Mouse (Mus musculus) urinary bladder, adult 2 months (tissue): ENCODE measurements around the gene Rbm38. TPM values are rescaled to one million over a fixed set of nuclear protein-coding genes. Genes with fewer than 3 reads are reported as not detected.

ENCODE experiments used
- DNase-seq: peaks from one replicate; pipeline ENCODE4 v3.0.0; 2022; ENCODE audit warnings: low spot score
- polyA plus RNA-seq: library from polyadenylated mRNA; depleted of rRNA; stranded (reverse); fragments of >200 nt; gene quantifications from 2 replicates; pipeline ENCODE4 v1.2.3, GENCODE M21; 2012; rRNA removed

The Rbm38 gene
- 72.9 and 109 TPM in 2 replicates for polyA plus RNA-seq

- no peak for DNase-seq
Measured at GRCm38 (mm10) chr2:173020430-173020829, at the start of gene Rbm38. Gene Rbm38 (plus strand): TSS chr2:173020498.

GRCm38 (mm10) chr2:172971865-172972264, 48.4 kb upstream of the Rbm38 start:
- DNase-seq = no peak

- DNase-seq = no peak
Measured at GRCm38 (mm10) chr2:172973806-172974565, 46.3 kb upstream of the Rbm38 start.

DNA sequence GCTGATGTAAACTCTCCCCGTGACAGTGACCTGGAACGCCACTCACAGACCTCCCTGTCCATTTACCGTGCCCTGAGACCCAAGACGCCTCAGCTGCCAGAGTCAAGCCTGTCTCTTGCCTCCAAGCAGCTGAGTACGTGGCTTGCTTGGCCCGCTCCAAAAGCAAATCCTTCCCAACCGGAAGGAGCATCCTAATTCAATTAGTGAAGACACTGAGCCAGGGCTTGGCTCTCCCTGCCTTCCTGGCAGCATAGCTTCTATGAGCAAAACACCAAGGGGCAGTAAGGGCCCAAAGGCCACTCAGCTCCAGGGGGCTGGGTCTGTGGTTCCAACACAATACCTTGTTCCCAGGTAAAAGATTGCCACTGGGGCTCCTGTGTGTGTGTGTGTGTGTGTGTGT, 45.6 kb upstream of the Rbm38 start:
- no peak for DNase-seq

- DNase-seq = no peak
Measured at GRCm38 (mm10) chr2:172975159-172975558, 45.1 kb upstream of the Rbm38 start.

GRCm38 (mm10) chr2:172976661-172977238, 43.5 kb upstream of the Rbm38 start:
- no peak for DNase-seq

GRCm38 (mm10) chr2:172977409-172978130, 42.7 kb upstream of the Rbm38 start, which contains the start of gene Spo11:
Gene Spo11 (plus strand): TSS chr2:172977700.
- DNase-seq = no peak

GRCm38 (mm10) chr2:172978131-172978633, 42.1 kb upstream of the Rbm38 start:
- DNase-seq = no peak

DNA sequence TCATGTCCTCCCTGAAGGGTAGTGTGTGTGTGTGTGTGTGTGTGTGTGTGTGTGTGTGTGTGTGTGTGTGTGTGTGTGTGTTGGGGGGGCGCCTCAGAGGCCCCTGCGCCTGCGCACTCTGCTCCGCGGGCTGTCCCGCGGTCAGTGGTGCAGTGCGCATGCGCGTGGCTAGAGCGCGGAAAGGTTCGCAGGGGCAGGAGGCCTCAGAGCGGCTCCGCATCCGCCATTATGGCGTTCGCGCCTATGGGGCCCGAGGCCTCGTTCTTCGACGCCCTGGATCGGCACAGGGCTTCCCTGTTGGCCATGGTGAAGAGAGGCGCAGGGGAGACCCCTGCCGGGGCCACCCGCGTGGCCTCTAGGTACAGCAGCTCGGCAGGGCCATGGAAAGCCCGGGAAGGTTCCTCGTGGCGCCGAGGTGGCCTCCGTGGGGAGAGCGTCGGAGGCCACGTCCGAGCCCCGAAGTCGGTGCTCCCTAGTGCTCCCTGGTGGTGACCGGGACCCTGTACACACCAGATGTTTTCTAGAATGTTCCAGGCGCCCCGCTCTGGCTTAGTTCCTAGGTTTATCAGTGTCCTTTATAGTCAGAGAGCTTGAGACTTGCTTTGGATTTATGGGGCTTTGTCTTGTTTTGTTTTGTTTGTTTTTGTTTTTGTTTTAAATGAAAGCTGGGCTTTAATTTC, 40.5 kb upstream of the Rbm38 start:
- DNase-seq = no peak

GRCm38 (mm10) chr2:172982776-172983561, 37.3 kb upstream of the Rbm38 start:
- DNase-seq = no peak

DNA sequence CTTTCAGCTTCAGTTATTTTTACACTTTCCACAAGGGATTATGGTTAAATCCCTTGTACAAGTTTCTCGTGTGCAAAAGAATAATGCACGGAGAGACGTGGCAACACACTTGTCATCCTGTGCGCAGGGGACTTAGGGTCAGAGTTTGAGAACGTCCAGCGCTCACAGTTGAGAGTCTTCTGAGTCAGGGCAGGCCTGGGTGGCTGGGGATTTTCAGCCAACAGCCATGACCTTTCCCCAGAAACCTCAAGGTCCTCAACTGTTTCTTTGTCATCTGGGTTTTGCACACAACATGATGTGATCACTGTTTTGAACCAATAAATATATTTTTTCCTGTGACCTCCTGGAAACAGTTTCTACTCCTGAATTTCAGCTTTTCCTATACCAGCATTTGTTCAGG, 30.1 kb upstream of the Rbm38 start:
- no peak for DNase-seq

- peak; percentile 57 for DNase-seq
Measured at GRCm38 (mm10) chr2:172996207-172996606, 24.1 kb upstream of the Rbm38 start.

DNA sequence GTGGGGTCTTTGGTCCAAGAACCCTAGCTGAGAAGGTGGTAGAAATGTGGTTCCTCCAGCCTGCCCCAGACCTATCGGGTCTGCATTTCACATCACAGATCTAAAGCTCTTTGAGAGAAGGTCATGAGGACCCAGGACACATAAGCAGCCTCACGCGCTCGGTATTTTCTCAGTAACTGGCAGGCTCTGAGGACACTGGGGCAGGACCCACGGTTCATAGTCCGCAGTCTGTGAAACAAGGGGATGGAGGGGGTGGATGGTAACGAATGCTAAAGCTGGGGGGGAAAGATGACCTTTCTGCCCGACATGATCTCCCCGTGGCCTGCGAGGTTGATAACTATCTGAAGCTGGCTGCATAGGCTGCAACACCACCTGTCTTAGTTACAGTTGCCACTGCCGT, 22.6 kb upstream of the Rbm38 start:
- no peak for DNase-seq

DNA sequence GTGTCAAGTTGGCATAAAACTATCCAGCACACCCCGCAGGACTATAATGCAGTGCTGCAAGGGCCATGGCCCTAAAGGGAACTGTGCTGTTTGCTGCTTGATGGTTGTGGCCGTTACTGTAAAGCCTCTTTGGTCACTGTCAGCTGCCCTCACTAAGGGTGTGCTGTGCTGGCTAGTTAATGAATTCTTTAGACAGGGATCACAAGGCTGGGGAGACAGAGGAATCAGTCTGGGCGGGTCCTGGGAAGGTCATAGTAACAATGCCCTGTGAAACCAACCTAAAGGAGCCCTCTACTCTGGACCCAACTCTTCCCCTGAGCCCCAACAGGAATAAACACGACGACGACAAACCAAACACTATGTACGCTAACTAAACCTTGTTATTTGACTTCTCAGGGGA, 21.8 kb upstream of the Rbm38 start:
- DNase-seq = no peak

DNA sequence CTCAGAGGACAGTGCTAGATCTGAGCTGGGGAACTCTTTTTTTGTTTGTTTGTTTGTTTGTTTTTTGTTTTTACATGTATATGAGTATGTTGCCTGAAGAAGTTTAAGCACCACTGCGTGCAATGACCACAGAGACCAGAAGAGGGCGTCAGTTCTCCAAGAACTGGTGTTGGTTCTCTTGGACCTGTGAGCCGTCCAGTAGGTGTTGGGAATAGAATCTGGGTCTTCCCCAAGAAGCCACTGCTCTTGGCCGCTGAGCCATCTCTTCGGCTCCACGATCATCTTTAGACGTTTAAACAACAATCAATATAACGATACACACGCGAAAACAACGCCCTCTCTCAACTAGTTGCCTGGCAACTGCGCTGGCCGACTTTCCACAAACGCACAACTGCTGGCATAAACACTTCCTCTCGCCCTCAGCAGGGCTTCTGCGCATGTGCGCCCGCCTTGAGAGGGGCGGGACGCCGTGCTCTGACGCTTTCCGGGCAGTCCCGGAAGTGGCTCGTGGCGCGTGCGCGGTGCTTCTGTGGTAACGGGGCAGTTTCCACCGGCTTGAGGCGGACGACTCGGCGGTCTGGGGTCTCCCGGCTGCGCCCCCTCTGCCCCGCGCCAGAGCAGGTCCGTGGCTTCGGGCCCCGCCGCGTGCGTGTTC, 20.5 kb upstream of the Rbm38 start, which contains the start of gene Rae1:
Gene Rae1 (plus strand): TSS at position 488 of the 655 bp plus-strand sequence.
- peak; percentile 99 for DNase-seq

DNA sequence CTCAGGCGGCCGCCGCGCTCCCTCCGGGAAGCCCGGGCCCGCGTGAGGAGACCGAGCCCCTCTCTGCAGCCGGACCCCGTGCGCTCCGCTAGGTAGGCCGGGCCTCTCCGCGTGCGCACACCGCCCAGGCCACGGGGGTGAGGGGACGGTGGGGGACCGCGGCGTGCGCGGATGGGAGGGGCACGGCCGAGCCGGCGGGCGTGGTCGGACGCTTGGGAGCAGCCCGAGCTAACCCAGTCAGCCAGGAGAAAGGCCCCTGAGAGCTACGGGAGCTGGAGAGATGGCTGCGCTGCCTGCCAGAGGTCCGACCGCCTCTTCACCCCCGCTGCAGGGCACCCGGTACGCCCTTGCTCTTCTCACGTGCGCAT, 20.0 kb upstream of the Rbm38 start:
- DNase-seq = no peak

- DNase-seq = no peak
Measured at GRCm38 (mm10) chr2:173000921-173001320, 19.4 kb upstream of the Rbm38 start.

- no peak for DNase-seq
Measured at GRCm38 (mm10) chr2:173003737-173004136, 16.6 kb upstream of the Rbm38 start.

- no peak for DNase-seq
Measured at GRCm38 (mm10) chr2:173010220-173010717, 10.0 kb upstream of the Rbm38 start.

- DNase-seq = no peak
Measured at GRCm38 (mm10) chr2:173011440-173011839, 8.9 kb upstream of the Rbm38 start.
